Mouse (Mus musculus): Measurements from ENCODE around the gene Fabp1. TPM values are rescaled to one million over a fixed set of nuclear protein-coding genes. Genes with fewer than 3 reads are reported as not detected.
A peak's percentile ranks its signal among the peaks of the same experiment; 100 is the strongest.

The Fabp1 gene
- polyA plus RNA-seq, 1 experiment from 2014 or later, result 15,612 TPM

DNA sequence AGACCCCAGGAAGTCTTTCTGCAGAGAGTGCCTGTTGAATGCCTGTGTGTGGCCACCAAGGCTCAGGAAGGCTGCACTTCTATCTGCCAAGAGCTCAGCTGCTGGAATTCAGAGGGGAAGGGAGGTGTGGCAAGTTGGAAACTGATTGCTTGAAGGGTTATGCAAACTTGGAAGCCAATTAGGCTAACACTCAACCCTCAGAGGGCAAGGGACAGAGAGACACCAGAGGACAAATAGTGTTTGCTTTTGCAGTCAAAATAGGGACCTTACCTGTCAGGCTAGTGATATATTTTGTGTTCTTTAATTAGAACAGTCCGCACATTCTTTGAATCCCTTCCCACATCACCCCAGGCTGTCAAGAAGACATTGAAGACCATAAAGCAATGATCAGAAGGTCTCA lies 10.0 kb upstream of the Fabp1 start:
- H3K9me3 ChIP-seq (ENCODE audit: control insufficient read depth), result no peaks in the 10 kb centered on the region
- no peak overlapping the region for H3K9ac ChIP-seq (ENCODE audit: low read depth, low read length)
- TF ChIP-seq CTCF (IDR thresholded peaks at IDR 0.05; ENCODE audit: low read depth), result no peak
- no peak for ATAC-seq
- no peak overlapping the region for H3K27ac ChIP-seq (ENCODE audit: low read depth, low read length)
- no peak overlapping the region for H3K4me3 ChIP-seq (ENCODE audit: low read depth, low read length)
- WGBS, result 61% methylated on average over 1 of the region's 1 CpGs
- H3K4me1 ChIP-seq (replicated peaks; ENCODE audit: control insufficient read depth, insufficient read depth, low read length), result no peaks in the 10 kb centered on the region; the same call in 1 of the 2 replicates
- no peaks in the 10 kb centered on the region for H3K36me3 ChIP-seq (ENCODE audit: control insufficient read depth, insufficient read depth)
- no peak overlapping the region for H3K4me2 ChIP-seq (replicated peaks; ENCODE audit: low read depth)
- H3K27me3 ChIP-seq (replicated peaks; ENCODE audit: control insufficient read depth, insufficient read depth, low read length), result no peaks in the 10 kb centered on the region

DNA sequence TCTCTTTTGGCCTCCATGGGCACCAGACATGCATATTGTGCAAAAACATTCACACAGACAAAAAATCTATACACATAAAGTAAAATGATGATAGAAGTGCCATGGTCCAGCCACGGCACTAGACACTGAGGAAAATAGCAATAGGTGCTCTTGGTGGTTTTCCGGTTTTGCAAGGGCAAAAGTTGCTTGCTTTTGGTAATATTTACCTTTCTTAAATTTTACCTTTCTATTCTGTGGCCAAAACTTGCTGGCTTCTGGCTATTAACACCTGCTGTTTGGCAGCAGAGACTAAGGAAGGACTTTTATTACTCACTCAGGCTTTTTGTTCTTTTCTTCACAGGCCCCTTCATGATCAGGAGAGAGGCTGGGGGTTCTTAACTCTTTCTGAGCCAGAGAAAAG lies 9.1 kb upstream of the Fabp1 start:
- no peaks in the 10 kb centered on the region for H3K36me3 ChIP-seq (ENCODE audit: control insufficient read depth, insufficient read depth)
- no peaks in the 10 kb centered on the region for H3K9me3 ChIP-seq (ENCODE audit: control insufficient read depth)
- H3K9ac ChIP-seq (ENCODE audit: low read depth, low read length), result no peak overlapping the region
- no peak overlapping the region for H3K4me3 ChIP-seq (ENCODE audit: low read depth, low read length)
- no peak overlapping the region for H3K4me2 ChIP-seq (replicated peaks; ENCODE audit: low read depth)
- H3K27ac ChIP-seq (ENCODE audit: low read depth, low read length), result no peak overlapping the region
- H3K27me3 ChIP-seq (replicated peaks; ENCODE audit: control insufficient read depth, insufficient read depth, low read length), result no peaks in the 10 kb centered on the region
- TF ChIP-seq CTCF (IDR thresholded peaks at IDR 0.05; ENCODE audit: low read depth), result no peak
- WGBS, result 93% methylated on average over 2 of the region's 2 CpGs
- no peak for ATAC-seq
- no peaks in the 10 kb centered on the region for H3K4me1 ChIP-seq (replicated peaks; ENCODE audit: control insufficient read depth, insufficient read depth, low read length)

DNA sequence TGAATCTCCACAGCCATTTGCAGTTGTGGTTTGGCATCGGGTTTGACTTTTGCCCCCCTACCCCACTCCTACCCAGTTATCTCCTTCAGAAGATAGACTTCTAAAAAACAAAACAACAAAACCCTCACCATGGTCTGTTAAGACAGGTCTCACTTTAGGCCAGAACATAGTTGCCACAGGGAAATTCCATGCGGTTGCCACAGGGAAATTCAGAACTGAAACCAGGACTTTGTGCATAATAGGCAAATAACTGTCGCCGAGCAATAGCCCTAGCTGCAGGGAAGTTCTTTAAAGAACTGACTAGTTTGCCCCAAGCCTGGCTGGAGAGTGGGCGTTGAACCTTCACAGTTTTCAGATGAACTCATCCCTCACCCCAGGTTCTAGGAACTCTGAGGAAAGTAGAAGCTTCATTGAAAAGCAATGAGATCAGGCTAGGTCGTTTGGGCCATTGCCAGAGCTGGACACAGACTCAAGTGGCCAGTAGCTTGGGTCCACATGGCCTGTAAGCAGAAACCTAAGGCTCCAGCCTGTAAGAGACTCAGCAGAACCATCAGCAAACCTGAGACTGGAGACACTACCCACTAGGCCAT lies 6.4 kb upstream of the Fabp1 start:
- WGBS, result 79% methylated on average over 6 of the region's 6 CpGs
- Histone ChIP-seq H3K36me3 (ENCODE audit: control insufficient read depth, insufficient read depth) (no peaks in the 10 kb centered on the region), H3K4me3 (ENCODE audit: low read depth, low read length) (no peak overlapping the region), H3K9ac (ENCODE audit: low read depth, low read length) (no peak overlapping the region), H3K27ac (ENCODE audit: low read depth, low read length) (no peak overlapping the region), H3K4me1 (replicated peaks; ENCODE audit: control insufficient read depth, insufficient read depth, low read length) (no peaks in the 10 kb centered on the region), H3K27me3 (replicated peaks; ENCODE audit: control insufficient read depth, insufficient read depth, low read length) (no peaks in the 10 kb centered on the region), H3K9me3 (ENCODE audit: control insufficient read depth) (no peaks in the 10 kb centered on the region), H3K4me2 (replicated peaks; ENCODE audit: low read depth) (no peak overlapping the region)
- ATAC-seq, result no peak
- no peak for TF ChIP-seq CTCF (IDR thresholded peaks at IDR 0.05; ENCODE audit: low read depth)

DNA sequence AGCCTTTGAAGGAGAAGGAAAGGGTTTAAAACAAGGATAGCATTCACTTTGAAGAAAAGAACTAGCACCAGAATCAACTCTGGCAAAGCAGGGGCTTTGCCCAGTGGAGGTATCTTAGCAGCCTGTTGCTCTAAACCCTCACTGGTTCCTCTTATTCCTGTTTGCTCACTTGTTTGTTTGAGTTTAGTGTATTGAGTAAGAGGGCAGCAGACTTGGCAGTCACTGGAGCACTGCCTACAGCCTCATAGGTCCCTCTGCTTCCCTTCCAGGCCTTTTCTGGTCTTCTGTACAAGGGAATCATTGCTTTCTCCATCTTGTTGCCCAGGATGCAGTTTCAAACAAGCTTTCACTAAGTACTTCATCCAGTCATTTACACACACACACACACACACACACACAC lies 3.5 kb upstream of the Fabp1 start:
- no peak for ATAC-seq
- no peak for TF ChIP-seq CTCF (IDR thresholded peaks at IDR 0.05; ENCODE audit: low read depth)
- H3K27me3 ChIP-seq (replicated peaks; ENCODE audit: control insufficient read depth, insufficient read depth, low read length), result no peaks in the 10 kb centered on the region
- H3K4me2 ChIP-seq (replicated peaks; ENCODE audit: low read depth), result no peak overlapping the region
- H3K27ac ChIP-seq (ENCODE audit: low read depth, low read length), result no peak overlapping the region
- H3K4me1 ChIP-seq (replicated peaks; ENCODE audit: control insufficient read depth, insufficient read depth, low read length), result no peaks in the 10 kb centered on the region
- H3K4me3 ChIP-seq (ENCODE audit: low read depth, low read length), result no peak overlapping the region
- H3K9me3 ChIP-seq (ENCODE audit: control insufficient read depth), result no peaks in the 10 kb centered on the region
- no peaks in the 10 kb centered on the region for H3K36me3 ChIP-seq (ENCODE audit: control insufficient read depth, insufficient read depth)
- H3K9ac ChIP-seq (ENCODE audit: low read depth, low read length), result no peak overlapping the region

DNA sequence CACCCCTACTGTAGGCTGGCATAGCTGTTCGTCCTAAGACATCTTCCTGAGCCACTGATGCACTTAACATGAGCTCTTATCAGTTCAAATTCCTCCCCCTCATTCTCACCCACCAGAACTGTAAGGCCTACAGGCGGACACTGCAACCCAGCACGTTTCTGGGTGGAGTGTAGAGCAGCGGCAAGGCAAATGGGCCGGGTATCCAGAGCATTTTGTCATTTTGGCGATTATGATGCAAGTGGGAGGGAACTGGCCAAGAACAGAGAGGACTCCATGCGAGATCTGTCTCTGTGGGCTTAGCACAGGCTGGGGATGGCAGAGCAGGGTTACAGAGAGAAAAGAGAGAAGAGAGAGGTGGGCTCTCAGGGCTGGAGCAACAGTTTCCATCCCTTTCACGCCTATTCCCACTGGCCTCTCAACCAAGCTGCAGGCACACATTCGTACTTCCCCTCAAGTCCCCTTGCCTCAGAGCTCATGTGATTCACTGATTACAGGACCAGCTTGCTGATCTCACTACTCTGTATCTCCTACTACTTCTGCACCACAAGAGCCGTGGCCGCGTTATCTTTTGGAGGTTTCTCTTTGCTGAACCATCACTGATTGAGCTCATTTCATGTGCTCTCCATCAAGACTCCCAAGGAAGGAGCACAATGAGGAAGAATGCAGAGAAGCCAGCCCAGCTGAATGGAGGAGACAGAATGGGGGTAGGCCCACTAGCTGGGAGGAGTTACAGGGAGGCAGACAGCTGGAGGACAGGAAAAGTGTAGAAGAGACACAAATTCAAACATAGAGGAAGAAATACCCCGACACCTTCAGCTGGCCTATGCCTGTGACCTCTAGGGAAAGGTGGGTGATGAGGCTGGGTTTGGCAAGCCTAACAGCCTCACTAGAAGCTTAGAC lies 1.7 kb upstream of the Fabp1 start:
- no peak overlapping the region for H3K9ac ChIP-seq (ENCODE audit: low read depth, low read length)
- no peak overlapping the region for H3K4me2 ChIP-seq (replicated peaks; ENCODE audit: low read depth)
- peak; percentile 19; the same call in 1 of the 2 replicates for ATAC-seq
- H3K4me3 ChIP-seq (ENCODE audit: low read depth, low read length), result no peak overlapping the region
- no peak for TF ChIP-seq CTCF (IDR thresholded peaks at IDR 0.05; ENCODE audit: low read depth)
- WGBS, result 68% methylated on average over 13 of the region's 13 CpGs
- no peaks in the 10 kb centered on the region for H3K27me3 ChIP-seq (replicated peaks; ENCODE audit: control insufficient read depth, insufficient read depth, low read length)
- H3K4me1 ChIP-seq (replicated peaks; ENCODE audit: control insufficient read depth, insufficient read depth, low read length), result no peaks in the 10 kb centered on the region
- H3K36me3 ChIP-seq (ENCODE audit: control insufficient read depth, insufficient read depth), result no peaks in the 10 kb centered on the region
- H3K9me3 ChIP-seq (ENCODE audit: control insufficient read depth), result no peaks in the 10 kb centered on the region
- H3K27ac ChIP-seq (ENCODE audit: low read depth, low read length), result peak overlapping the region; percentile 37

DNA sequence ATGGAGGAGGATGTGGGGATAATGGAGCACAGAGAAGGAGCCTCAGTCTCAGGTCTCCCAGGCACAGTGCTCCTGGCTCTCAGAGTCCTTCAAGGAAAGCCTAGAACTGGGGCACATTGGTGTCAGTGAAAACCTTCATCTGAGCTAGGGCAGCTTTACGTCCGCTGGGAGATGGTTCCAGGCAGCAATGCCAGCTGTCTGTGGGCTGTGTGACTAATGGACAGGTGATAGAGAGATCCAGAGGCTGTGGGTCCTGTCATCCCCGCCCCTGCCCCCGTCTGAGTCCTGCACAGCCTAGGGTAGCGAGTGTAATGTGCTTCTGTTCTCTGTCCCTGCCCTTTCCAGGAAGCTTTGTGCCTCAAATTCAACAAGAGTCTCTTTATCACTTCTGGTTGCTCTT lies 2.3 kb downstream of the Fabp1 start:
- Histone ChIP-seq H3K9me3 (ENCODE audit: control insufficient read depth) (no peaks in the 10 kb centered on the region), H3K27ac (ENCODE audit: low read depth, low read length) (peak overlapping the region; percentile 42), H3K36me3 (ENCODE audit: control insufficient read depth, insufficient read depth) (no peaks in the 10 kb centered on the region), H3K27me3 (replicated peaks; ENCODE audit: control insufficient read depth, insufficient read depth, low read length) (no peaks in the 10 kb centered on the region), H3K4me2 (replicated peaks; ENCODE audit: low read depth) (peak overlapping the region; percentile 58), H3K9ac (ENCODE audit: low read depth, low read length) (0 out of 2 replicates have a peak overlapping the region, but pooled peaks have one; percentile 17), H3K4me1 (replicated peaks; ENCODE audit: control insufficient read depth, insufficient read depth, low read length) (no peaks in the 10 kb centered on the region), H3K4me3 (ENCODE audit: low read depth, low read length) (peak overlapping the region; percentile 33)
- ATAC-seq, result no peak
- 27% methylated on average over 5 of the region's 5 CpGs for WGBS
- TF ChIP-seq CTCF (IDR thresholded peaks at IDR 0.05; ENCODE audit: low read depth), result no peak

Measured in intestine, postnatal 0 days (tissue).